Mouse (Mus musculus): Measurements from ENCODE around the gene 4921524J17Rik. TPM values are rescaled to one million over a fixed set of nuclear protein-coding genes. Genes with fewer than 3 reads are reported as not detected.

4921524J17Rik gene
- polyA plus RNA-seq, 1 experiment from 2014 or later = 42.8 TPM

DNA sequence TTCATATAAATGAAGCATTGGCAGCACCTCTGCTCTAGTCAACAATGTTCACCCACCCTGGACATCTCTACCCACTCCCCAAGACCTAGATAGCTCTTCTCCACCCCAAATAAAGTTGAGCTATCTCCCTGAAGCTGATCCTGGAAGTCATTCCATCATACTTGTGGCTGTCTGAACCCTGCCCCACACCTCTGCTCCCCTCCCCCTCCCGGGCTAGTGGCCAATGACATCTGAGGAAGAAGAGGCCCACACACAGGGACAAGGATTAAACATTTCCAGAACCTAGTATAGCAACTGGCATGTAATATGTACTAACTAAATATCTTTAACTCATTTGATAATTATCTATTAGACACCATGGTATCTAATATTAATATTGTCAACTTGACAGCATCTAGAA lies 29.8 kb upstream of the 4921524J17Rik start:
- H3K36me3 ChIP-seq = no peaks in the 10 kb centered on the region
- no peak overlapping the region for H3K4me3 ChIP-seq (replicated peaks)
- H3K9ac ChIP-seq = no peak overlapping the region
- ATAC-seq (replicated peaks; ENCODE audit: low FRiP score) = no peak
- no peak overlapping the region for H3K4me2 ChIP-seq
- H3K27ac ChIP-seq = no peak overlapping the region
- WGBS = 82% methylated on average over 1 of the region's 1 CpGs
- H3K27me3 ChIP-seq = no peaks in the 10 kb centered on the region
- no peaks in the 10 kb centered on the region for H3K4me1 ChIP-seq
- no peaks in the 10 kb centered on the region for H3K9me3 ChIP-seq (replicated peaks)

DNA sequence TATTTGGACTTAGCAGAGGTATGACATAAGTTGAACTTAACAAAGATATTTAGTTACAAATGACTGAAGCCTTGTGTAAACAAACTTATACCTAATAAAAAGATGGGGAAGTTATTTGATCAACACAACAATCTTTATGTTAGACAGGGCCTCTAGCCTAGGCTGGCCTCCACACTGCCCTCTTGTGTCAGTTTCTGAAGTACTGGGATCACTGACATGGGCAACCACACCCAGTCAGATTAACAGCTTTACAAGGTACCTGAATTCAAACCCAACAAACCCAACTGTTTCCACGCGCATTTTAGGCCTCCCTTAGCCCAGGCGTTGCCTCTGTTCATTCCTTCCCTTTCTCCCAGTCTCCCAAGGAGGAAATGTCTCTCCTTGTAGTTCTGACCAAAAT lies 28.7 kb upstream of the 4921524J17Rik start:
- 82% methylated on average over 3 of the region's 3 CpGs for WGBS
- no peak overlapping the region for H3K27ac ChIP-seq
- no peak for ATAC-seq (replicated peaks; ENCODE audit: low FRiP score)

DNA sequence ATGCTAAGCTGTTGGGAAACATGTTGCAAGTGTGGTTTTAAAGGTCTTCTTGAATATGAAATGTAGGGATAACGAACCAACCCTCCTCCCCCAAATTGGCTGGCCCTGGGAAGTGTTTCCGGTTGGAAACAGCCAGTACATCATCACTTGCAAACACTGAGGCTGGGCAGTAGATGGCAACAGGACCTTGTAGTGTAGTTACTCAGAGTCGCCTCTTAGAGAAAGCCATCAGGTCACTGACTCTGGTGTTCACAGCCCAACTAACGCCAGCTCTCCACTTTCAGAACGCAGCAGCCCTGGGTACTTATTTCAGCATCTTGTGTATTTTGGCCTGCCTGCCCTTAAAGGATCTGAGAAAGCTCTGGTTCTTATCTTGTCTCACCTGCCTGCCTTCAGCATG lies 28.2 kb upstream of the 4921524J17Rik start:
- ATAC-seq (replicated peaks; ENCODE audit: low FRiP score) = no peak

More for the DNA sequence above, 28.7 kb upstream of the 4921524J17Rik start:
- Histone ChIP-seq H3K4me2 (no peak overlapping the region), H3K4me3 (replicated peaks) (no peak overlapping the region), H3K36me3 (no peaks in the 10 kb centered on the region), H3K4me1 (no peaks in the 10 kb centered on the region), H3K9ac (no peak overlapping the region), H3K27me3 (no peaks in the 10 kb centered on the region), H3K9me3 (replicated peaks) (no peaks in the 10 kb centered on the region)

DNA sequence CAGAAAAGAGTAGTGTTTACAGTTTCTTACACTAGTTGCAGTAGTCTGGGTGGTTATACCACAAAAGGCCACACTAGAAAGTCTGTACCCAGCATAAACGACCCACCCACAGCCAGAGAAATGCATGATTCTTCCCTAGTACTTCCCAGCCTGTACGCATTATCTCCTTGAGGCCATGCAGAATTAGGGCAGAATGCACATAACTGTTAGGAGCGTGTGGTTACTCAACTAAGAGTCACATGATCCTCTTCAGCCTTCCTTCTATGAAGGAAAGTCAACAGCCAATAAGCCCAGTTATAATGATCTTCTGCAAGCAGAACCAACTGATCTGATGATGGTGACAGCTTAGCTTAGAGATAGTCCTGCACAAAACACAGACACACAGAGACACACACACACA lies 26.9 kb upstream of the 4921524J17Rik start:
- H3K27ac ChIP-seq = no peak overlapping the region
- no peak overlapping the region for H3K9ac ChIP-seq
- no peak overlapping the region for H3K4me2 ChIP-seq
- 78% methylated on average over 3 of the region's 3 CpGs for WGBS
- no peak for ATAC-seq (replicated peaks; ENCODE audit: low FRiP score)
- no peaks in the 10 kb centered on the region for H3K27me3 ChIP-seq
- H3K4me1 ChIP-seq = no peaks in the 10 kb centered on the region
- H3K4me3 ChIP-seq (replicated peaks) = no peak overlapping the region
- H3K9me3 ChIP-seq (replicated peaks) = no peaks in the 10 kb centered on the region
- no peaks in the 10 kb centered on the region for H3K36me3 ChIP-seq

More for the DNA sequence above, 28.2 kb upstream of the 4921524J17Rik start:
- no peak overlapping the region for H3K27ac ChIP-seq
- no peak overlapping the region for H3K4me3 ChIP-seq (replicated peaks)
- no peak overlapping the region for H3K4me2 ChIP-seq
- no peaks in the 10 kb centered on the region for H3K4me1 ChIP-seq
- no peaks in the 10 kb centered on the region for H3K36me3 ChIP-seq
- no peak overlapping the region for H3K9ac ChIP-seq
- 38% methylated on average over 5 of the region's 5 CpGs for WGBS
- no peaks in the 10 kb centered on the region for H3K9me3 ChIP-seq (replicated peaks)
- no peaks in the 10 kb centered on the region for H3K27me3 ChIP-seq

DNA sequence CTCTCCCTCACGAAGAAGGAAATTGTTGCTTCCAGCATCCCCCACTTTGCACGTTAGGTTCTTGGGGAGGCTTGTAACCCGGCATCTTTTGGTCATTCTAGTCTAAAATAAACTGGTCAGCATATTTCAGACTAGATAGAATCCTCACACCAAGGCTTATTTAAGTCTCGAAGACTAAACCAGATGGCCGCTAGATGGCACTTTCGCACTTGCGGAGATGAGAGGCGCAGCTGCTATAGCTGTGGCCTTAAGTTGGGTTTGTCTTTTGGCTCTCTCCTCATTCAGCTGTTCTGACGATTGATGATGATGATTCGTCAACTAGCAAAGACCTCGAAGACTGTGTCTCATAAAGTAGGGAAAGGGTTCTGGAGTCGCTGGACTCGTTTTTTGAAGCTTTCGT lies 23.9 kb upstream of the 4921524J17Rik start:
- H3K9ac ChIP-seq = no peak overlapping the region
- no peak overlapping the region for H3K4me2 ChIP-seq
- no peak for ATAC-seq (replicated peaks; ENCODE audit: low FRiP score)
- no peak overlapping the region for H3K4me3 ChIP-seq (replicated peaks)
- H3K36me3 ChIP-seq = no peaks in the 10 kb centered on the region
- 10% methylated on average over 14 of the region's 14 CpGs for WGBS
- H3K27me3 ChIP-seq = no peaks in the 10 kb centered on the region
- peaks cover 10% of the 10 kb centered on the region for H3K4me1 ChIP-seq
- H3K27ac ChIP-seq = no peak overlapping the region
- no peaks in the 10 kb centered on the region for H3K9me3 ChIP-seq (replicated peaks)

DNA sequence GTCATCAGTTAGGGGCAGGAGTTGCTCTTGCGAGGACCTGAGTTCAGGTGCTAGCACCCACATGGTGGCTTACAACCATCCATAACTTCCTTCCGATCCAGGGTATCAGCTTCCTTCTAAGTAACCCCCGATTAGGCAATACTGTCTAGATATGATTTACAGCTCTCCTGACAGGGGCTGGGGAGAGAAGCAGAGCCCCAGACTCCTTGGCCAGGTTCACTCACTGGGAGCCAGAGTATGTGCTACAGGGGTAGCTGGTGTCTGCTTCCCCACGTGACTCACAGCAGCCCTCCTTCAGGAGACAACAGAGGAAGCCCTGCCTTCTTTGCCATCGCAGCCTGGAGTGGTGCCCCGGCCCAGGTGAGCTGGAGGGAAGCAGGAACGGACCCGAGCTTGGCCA lies 22.1 kb upstream of the 4921524J17Rik start:
- no peaks in the 10 kb centered on the region for H3K9me3 ChIP-seq (replicated peaks)
- 65% methylated on average over 8 of the region's 8 CpGs for whole genome bisulfite sequencing
- H3K36me3 ChIP-seq = no peaks in the 10 kb centered on the region
- H3K9ac ChIP-seq = no peak overlapping the region
- H3K4me2 ChIP-seq = no peak overlapping the region
- no peak for ATAC-seq (replicated peaks; ENCODE audit: low FRiP score)
- no peak overlapping the region for H3K4me3 ChIP-seq (replicated peaks)
- H3K4me1 ChIP-seq = peaks cover 10% of the 10 kb centered on the region
- no peak overlapping the region for H3K27ac ChIP-seq
- no peaks in the 10 kb centered on the region for H3K27me3 ChIP-seq

DNA sequence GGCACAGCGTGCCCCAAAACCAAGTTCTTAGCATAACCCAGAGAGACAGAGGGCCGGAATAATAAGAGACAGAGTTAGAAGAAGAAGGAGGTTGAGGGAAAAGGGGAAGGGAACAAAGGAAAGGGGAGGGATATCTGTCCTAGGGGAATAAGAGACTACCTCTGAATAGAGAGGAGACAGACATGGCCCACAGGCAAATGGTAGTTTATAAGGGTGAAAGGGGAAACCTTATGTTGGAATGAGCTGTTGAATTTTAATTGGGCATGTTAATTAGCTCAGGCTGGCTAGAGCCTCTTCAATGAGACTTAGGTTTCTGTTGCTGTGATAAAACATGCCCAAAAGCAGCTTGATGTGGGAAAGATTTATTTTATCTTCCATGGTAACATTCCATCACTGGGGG lies 20.6 kb upstream of the 4921524J17Rik start:
- H3K4me3 ChIP-seq (replicated peaks) = no peak overlapping the region
- H3K27me3 ChIP-seq = no peaks in the 10 kb centered on the region
- WGBS = 91% methylated on average over 2 of the region's 2 CpGs
- H3K36me3 ChIP-seq = no peaks in the 10 kb centered on the region
- H3K9ac ChIP-seq = no peak overlapping the region
- no peak for ATAC-seq (replicated peaks; ENCODE audit: low FRiP score)
- H3K4me2 ChIP-seq = no peak overlapping the region
- H3K4me1 ChIP-seq = peaks cover 10% of the 10 kb centered on the region
- H3K9me3 ChIP-seq (replicated peaks) = no peaks in the 10 kb centered on the region
- no peak overlapping the region for H3K27ac ChIP-seq

DNA sequence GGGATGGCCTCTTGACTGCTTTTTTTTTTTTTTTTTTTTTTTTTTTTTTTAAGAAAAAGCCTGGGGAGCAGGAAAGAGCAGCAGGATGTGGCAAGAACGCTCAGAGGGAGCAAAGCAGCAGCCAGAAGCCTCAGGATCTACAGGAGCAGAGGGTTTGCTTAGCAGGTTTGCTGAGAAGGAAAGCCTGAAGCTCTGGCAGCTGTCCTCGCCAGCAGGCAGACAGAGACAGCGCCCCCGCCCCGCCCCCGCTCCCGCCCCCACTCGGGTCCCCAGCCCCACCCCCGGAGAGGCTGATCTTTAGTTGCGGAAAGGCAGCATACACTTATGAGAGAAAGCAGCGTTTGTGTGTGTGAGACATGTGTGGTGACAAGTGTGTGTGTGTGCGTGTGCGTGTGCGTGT lies 19.7 kb upstream of the 4921524J17Rik start:
- ATAC-seq (replicated peaks; ENCODE audit: low FRiP score) = no peak
- Histone ChIP-seq H3K27ac (no peak overlapping the region), H3K4me2 (peak overlapping the region; percentile 50), H3K9ac (no peak overlapping the region), H3K4me3 (replicated peaks) (peak overlapping the region; percentile 15; the same call in 1 of the 2 replicates), H3K4me1 (peaks cover 10% of the 10 kb centered on the region), H3K9me3 (replicated peaks) (no peaks in the 10 kb centered on the region), H3K36me3 (no peaks in the 10 kb centered on the region), H3K27me3 (no peaks in the 10 kb centered on the region)
- 19% methylated on average over 14 of the region's 14 CpGs for WGBS

DNA sequence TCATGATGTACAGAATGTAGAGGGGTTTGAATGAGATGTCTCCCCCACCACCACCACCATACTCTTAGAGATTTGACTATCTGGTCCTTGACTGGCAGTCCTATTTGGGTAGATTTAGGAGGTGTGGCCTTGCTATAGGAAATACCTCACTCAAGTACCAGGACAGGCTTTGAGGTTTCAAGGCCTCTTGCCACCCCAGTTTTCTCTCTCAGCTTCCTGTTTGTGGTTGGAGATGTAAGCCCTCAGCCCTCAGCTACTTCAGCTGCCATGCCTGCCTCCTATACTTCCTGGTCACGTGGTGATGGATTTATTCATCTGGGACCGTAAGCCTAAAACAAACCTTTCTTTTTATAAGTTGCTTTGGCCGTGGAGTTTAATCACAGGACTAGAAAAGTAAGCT lies 17.7 kb upstream of the 4921524J17Rik start:
- peaks cover 10% of the 10 kb centered on the region for H3K4me1 ChIP-seq
- no peaks in the 10 kb centered on the region for H3K27me3 ChIP-seq
- ATAC-seq (replicated peaks; ENCODE audit: low FRiP score) = no peak
- no peak overlapping the region for H3K4me3 ChIP-seq (replicated peaks)
- no peaks in the 10 kb centered on the region for H3K9me3 ChIP-seq (replicated peaks)
- 71% methylated on average over 3 of the region's 3 CpGs for WGBS
- H3K36me3 ChIP-seq = no peaks in the 10 kb centered on the region
- no peak overlapping the region for H3K4me2 ChIP-seq
- H3K27ac ChIP-seq = no peak overlapping the region
- no peak overlapping the region for H3K9ac ChIP-seq

DNA sequence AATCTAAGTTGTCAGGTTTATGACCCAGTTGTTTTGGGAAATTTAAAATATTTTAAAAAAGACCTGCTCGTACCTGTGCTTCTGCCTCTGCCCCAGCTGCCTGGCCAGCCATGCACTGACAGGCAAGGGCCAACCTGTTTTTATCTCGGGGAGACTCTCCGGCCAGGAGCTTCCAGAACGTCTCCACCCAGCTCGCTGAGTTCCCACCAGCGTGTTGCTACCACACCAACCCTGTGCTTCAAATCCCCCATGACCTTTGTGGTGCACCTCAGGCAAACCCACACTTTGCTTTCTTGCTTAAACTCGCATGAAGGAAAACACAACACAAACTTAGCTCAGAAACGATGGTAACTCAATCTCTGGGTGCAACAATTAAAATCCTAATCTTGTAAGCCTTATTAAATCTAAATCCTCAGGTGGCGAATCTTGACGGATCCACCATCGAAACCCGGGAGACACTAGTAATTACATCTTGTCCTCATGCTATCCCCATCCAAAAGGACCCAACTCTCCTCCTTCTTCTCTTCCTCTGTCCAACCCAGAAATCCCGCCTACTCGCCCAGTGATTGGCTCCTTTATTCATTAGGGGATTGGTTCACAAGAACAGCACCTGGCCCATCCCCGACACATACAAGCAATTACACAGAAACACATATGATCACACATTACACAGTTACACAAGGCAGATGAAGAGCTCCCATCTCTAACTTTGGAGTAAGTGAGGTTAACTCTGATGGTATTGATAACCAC lies 13.5 kb upstream of the 4921524J17Rik start:
- 83% methylated on average over 15 of the region's 15 CpGs for WGBS
- no peak overlapping the region for H3K4me3 ChIP-seq (replicated peaks)
- H3K27ac ChIP-seq = no peak overlapping the region
- H3K9me3 ChIP-seq (replicated peaks) = no peaks in the 10 kb centered on the region
- no peaks in the 10 kb centered on the region for H3K4me1 ChIP-seq
- no peak for ATAC-seq (replicated peaks; ENCODE audit: low FRiP score)
- H3K9ac ChIP-seq = no peak overlapping the region
- H3K36me3 ChIP-seq = no peaks in the 10 kb centered on the region
- H3K4me2 ChIP-seq = no peak overlapping the region
- H3K27me3 ChIP-seq = no peaks in the 10 kb centered on the region

DNA sequence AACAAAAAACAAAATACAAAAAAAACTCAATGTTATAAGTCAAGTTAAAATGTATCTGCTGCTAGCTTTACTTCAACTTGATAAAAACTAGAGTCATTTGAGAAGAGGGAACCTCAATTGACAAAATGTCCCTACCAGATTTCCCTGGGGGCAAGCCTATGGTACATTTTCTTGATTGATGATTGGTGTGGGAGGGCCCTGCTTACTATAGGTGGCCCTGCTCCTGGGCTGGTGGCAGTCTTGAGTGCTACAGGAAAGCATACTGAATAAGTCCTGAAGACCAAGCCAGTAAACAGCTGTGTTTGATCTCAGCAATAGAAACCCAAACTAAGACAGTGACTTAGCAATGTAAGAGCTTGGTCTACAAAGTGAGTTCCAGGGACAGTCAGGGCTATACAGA lies 11.5 kb upstream of the 4921524J17Rik start:
- Histone ChIP-seq H3K36me3 (no peaks in the 10 kb centered on the region), H3K27ac (no peak overlapping the region), H3K4me3 (replicated peaks) (no peak overlapping the region), H3K27me3 (no peaks in the 10 kb centered on the region), H3K9ac (no peak overlapping the region), H3K9me3 (replicated peaks) (no peaks in the 10 kb centered on the region), H3K4me1 (no peaks in the 10 kb centered on the region), H3K4me2 (no peak overlapping the region)
- no peak for ATAC-seq (replicated peaks; ENCODE audit: low FRiP score)

DNA sequence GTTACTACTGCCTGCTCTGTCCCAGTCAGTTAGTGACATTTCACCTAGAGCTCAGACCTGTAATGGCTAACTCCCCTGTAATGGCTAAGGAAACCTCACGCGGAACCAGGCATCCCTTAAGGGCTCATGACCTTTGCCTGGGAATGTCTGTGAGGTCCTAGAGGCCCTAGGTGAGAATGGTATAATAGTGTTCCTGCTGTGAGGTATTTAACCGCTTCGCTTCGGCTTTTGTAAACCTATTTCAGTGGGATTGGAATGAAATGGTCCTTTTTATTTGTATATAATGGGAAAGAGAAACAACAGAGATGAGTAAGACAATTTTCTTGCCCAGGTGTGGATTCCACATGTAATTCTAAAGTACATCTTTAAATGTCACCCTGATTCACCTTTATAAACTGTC lies 8.9 kb upstream of the 4921524J17Rik start:
- no peak for ATAC-seq (replicated peaks; ENCODE audit: low FRiP score)
- Histone ChIP-seq H3K27me3 (no peaks in the 10 kb centered on the region), H3K9ac (no peak overlapping the region), H3K4me3 (replicated peaks) (no peak overlapping the region), H3K27ac (no peak overlapping the region), H3K4me2 (no peak overlapping the region), H3K4me1 (no peaks in the 10 kb centered on the region), H3K9me3 (replicated peaks) (no peaks in the 10 kb centered on the region), H3K36me3 (no peaks in the 10 kb centered on the region)
- 56% methylated on average over 5 of the region's 5 CpGs for WGBS

DNA sequence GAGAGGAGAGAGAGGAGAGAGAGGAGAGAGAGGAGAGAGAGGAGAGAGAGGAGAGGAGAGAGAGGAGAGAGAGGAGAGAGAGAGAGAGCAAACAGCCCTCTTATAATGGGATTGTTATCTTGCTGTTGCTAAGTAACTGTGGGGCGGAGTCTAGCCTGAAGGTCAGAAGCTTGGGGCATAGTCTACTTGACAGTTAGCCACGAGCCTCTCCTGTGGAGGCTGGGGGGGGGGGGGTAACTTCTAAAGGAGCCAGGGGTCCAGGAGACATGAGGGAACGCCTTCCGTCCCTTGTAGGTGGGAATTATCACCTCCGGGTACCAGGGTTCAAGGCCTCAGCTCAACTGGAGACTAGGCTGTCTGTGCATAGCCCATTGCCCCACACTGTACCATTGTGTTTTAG lies 3.1 kb upstream of the 4921524J17Rik start:
- Histone ChIP-seq H3K27ac (no peak overlapping the region), H3K36me3 (no peaks in the 10 kb centered on the region), H3K4me2 (no peak overlapping the region), H3K9ac (no peak overlapping the region), H3K27me3 (no peaks in the 10 kb centered on the region), H3K9me3 (replicated peaks) (no peaks in the 10 kb centered on the region), H3K4me1 (peaks cover 19% of the 10 kb centered on the region), H3K4me3 (replicated peaks) (no peak overlapping the region)
- WGBS = 66% methylated on average over 5 of the region's 5 CpGs
- no peak for ATAC-seq (replicated peaks; ENCODE audit: low FRiP score)

Measured in kidney, embryonic 15.5 days (tissue).